Mouse (Mus musculus) fibroblast of lung, adult 2 months (primary cell): ENCODE data around the gene Cenps.
A peak's percentile ranks its signal among the peaks of the same experiment; 100 is the strongest.

Experiments used
- DNase-seq: peaks from one replicate; pipeline ENCODE4 v3.0.0-alpha.2; 2011; ENCODE audit warnings: low read depth

Gene Cenps

GRCm38 (mm10) chr4:149157415-149157973, 20.1 kb upstream of the Cenps start:
- DNase-seq = no peak

GRCm38 (mm10) chr4:149155711-149156110, 18.3 kb upstream of the Cenps start:
- DNase-seq = no peak

DNA sequence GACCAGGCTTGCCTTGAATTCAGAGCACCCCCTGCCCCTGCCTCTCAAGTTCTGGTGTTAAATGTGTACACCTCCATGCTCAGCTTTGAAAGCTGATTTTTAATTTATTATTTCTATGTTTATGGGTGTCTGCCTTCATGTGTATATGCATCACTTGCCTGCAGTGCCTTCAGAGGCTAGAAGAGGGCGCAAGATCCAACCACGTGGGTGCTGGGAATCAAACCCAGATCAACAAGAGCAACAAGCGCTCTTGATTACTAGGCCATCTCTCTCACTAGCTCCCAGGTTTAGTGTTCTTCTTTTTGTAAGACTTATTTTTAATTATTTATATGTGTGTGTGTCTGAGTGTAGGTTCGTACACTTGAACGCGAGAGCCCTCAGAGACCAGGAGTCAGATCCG, 17.4 kb upstream of the Cenps start:
- DNase-seq = no peak

GRCm38 (mm10) chr4:149150721-149151120, 13.3 kb upstream of the Cenps start:
- DNase-seq = no peak

DNA sequence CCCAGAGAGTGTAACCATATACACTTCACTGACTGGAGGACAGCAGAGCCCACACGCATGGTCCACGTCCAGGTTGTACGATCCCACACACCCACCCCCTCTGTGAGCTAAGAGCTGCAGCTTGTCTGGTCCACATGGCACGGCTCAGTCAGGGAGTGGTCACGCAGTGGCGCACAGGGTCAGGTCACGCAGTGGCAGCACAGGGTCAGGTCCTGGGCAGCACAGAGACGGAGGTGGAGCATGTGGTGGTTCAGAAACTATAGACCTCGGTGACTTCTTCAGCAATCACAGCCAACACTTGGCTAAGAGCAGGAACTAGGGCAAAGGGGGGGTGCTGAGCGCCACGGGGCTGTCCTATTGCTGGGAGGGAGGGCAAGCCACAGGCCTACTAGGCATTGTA, 12.8 kb upstream of the Cenps start:
- DNase-seq = no peak

DNA sequence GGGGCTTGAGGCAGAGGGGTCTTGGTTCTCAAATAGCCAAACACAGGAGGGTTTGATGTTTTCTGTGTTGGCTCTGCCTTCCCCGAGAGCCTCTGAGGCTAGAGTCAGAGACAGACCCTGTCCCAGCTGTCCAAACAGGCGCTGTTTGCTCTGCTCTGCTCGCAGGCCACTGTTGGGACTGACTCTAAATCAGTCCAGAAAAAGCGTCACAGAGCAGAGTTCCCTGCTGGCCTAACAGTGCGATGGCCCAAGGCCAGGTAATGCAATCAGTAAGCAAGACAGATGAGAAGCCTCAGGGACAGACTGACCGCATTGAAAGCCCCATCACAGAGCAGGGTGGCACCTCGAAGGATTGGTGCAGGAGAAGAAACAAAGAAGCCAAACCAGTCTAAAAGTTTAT, 12.2 kb upstream of the Cenps start:
- DNase-seq = no peak

DNA sequence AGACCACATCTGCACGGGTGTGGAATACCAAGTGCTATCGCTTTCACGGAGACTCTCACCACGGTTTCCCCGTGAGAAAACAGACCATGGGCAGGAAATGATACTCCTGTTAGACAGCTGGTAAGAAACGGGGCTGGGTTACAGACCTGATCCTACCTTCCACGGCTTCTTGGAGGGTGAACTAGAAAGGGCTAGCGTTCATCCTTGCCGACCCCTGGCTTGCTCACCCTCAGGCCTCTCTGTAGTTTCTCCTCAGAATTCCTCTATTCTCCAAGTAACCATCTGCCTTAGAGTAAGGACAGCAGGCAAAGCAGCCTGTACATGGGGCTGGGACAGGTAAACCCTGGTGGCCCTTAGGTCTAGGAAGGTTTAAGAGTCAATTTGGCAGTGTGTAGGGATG, 11.8 kb upstream of the Cenps start:
- no peak for DNase-seq

GRCm38 (mm10) chr4:149148084-149148483, 10.7 kb upstream of the Cenps start:
- no peak for DNase-seq

- no peak for DNase-seq
Observed at GRCm38 (mm10) chr4:149147528-149147927, 10.1 kb upstream of the Cenps start.

DNA sequence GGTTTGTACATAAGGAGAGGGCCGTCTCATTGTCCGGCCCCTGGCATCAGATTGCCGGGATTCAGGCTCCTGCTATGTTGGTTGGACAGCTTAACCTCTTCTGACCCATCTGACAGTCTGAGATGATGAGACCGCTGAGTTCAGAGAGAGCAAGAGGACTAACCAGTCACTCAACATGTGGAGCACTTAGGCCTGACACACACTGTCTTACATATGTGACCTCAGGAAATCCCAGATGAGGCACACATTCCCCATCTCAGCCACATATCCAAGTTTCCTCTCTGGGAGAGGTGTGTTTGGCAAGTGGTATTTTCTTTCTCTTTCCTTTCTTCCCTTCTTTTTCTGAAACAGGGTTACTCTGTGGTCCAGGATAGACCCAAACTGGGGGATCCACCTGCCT, 7.7 kb upstream of the Cenps start:
- no peak for DNase-seq

DNA sequence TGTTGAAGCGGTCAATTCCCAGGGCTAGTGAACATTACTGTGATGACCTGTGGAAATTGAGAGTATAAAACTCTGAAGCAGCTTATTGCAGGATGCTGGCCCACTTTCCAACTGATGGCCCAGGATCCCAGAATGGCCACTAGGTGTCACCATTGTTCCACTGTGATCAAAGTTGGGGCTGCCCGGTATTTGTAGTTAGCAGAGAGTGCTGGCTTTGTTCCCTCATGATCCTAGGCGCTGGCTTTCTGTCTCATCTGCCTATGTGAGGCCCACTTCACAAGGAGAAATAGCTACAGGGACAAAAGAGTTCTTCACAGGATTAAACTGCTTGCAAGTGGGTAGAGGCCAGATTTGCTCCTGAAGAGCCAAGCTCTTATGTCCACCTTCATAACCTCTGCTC, 7.0 kb upstream of the Cenps start:
- peak; percentile 57 for DNase-seq

DNA sequence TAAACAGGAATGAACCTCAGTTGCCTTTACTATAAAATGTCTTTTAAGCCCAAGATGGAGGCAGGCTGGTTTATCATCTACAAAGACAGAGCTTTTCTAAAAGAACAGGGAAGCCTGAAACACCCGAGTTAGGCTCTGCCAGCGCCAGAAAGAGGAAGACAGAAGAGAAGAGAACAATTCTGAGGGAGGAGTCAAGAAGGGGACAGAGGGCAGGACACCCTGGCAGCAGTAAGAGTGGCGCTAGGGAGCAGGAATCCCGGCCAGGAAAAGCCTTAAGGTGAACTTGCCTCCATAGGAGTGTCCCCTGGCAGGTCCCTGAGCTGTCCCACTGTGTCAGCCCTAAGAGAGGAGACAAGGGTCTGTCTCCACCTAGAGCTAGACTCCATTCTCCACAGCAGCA, 6.2 kb upstream of the Cenps start:
- DNase-seq = no peak

GRCm38 (mm10) chr4:149138515-149138914, 1.1 kb upstream of the Cenps start:
- DNase-seq = no peak

DNA sequence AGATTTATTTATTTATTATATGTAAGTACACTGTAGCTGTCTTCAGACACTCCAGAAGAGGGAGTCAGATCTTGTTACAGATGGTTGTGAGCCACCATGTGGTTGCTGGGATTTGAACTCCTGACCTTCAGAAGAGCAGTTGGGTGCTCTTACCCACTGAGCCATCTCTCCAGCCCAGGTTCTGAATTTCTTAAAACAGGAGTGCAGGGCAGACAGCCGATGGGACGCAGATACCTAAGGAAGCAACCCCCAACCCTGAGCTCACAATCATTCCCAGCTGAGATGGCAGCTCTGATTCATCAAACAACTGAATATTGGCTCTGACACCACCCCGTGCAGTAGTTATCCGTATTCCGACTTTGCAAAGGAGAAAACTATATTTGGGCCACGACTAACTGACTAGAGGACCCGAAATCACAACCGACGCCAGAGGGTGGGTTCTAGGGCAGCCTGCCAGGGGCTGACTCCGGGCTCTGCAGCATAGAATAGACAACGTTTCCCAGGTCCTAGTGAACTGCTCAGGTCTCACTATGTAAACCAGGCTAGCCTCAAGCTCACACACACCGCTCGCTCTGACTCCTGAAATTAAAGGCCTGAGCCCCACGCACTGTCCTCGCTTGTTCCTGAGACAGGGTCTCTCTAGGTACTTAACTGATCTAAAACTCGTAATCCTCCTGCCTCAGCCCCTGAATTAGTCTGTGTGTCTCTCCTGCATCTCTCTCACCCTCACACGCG, 1.1 kb downstream of the Cenps start:
- DNase-seq = no peak

- DNase-seq = no peak
Observed at GRCm38 (mm10) chr4:149133395-149133794, 4.0 kb downstream of the Cenps start.

- DNase-seq = no peak
Observed at GRCm38 (mm10) chr4:149131789-149132565, 5.5 kb downstream of the Cenps start.

- DNase-seq = no peak
Observed at GRCm38 (mm10) chr4:149131021-149131752, 6.2 kb downstream of the Cenps start.

- DNase-seq = no peak
Observed at GRCm38 (mm10) chr4:149128467-149128866, 9.0 kb downstream of the Cenps start.

GRCm38 (mm10) chr4:149126663-149127062, 10.8 kb downstream of the Cenps start, which contains the start of gene Cort:
Gene Cort, minus strand, starts transcription at chr4:149126763.
- DNase-seq = no peak

GRCm38 (mm10) chr4:149126115-149126509, 11.3 kb downstream of the Cenps start:
- no peak for DNase-seq

- no peak for DNase-seq
Observed at GRCm38 (mm10) chr4:149125341-149126114, 11.9 kb downstream of the Cenps start.

DNA sequence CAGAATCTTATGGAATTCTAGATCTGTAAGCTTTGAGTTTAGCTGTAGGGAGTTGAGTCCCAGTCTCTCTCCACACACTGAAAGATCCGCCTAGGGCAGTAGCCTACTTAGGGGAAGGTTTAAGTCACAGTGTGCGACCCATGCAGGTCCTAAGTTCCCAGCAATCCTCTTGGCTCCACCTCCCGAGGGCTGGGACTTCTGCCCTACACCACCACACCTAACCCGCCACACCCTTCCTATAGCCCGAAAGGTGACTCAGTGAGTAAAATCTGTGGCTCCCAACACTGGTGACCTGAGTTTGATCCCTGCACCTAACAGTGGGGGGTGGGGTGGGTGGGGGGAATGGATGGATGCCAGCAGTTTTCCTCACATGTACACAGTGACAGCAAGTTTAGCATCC, 14.0 kb downstream of the Cenps start:
- DNase-seq = no peak
